Mouse (Mus musculus) erythroid progenitor cell, adult 5-6 weeks (primary cell): ENCODE data around the gene Cyb5r1. TPM values are rescaled to one million over a fixed set of nuclear protein-coding genes. Genes with fewer than 3 reads are reported as not detected.

Experiments
- ATAC-seq: replicated peaks from 2 replicates; pipeline ENCODE4 v1.8.0; 2016; ENCODE audit warnings: moderate number of reproducible peaks, mild to moderate bottlenecking, moderate TSS enrichment, inconsistent platforms; ENCODE audit not compliant: poor library complexity, low FRiP score, severe bottlenecking
- total RNA-seq, 2 experiments: library from RNA; stranded (forward) in 1 of 2; stranded (reverse) in 1 of 2; fragments of 150-400 nt in 1 of 2; fragments of 186-747, 209-891 nt in 1 of 2; gene quantifications; 2 replicates each; pipeline versions ENCODE4 v1.2.3 to v1.2.4; 2015 to 2017; ENCODE audit warnings: low replicate concordance in 2 of 2

The Cyb5r1 gene
- total RNA-seq, 2 experiments from 2014 or later: 12.9 to 39.0 TPM

- ATAC-seq: peak; percentile 87
Observed at GRCm38 (mm10) chr1:134454904-134455824, 49.8 kb downstream of the Cyb5r1 start, which contains the start of gene Klhl12. Klhl12 (plus strand) TSS chr1:134455531.

GRCm38 (mm10) chr1:134456060-134456459, 50.7 kb downstream of the Cyb5r1 start:
- no peak for ATAC-seq

GRCm38 (mm10) chr1:134458139-134458727, 52.9 kb downstream of the Cyb5r1 start:
- no peak for ATAC-seq

- ATAC-seq: peak; percentile 94
Observed at GRCm38 (mm10) chr1:134460294-134461284, 55.2 kb downstream of the Cyb5r1 start.

Other genes with a start within 250 kb of the Cyb5r1 start
- gene Chil1, start 223.4 kb upstream of the Cyb5r1 start, total RNA-seq (2015; ENCODE audit: low replicate concordance): 19.3 and 76.8 TPM in 2 replicates
- 13.9 and 22.5 TPM in 2 replicates for gene Chil1, start 223.4 kb upstream of the Cyb5r1 start, total RNA-seq (2017; ENCODE audit: low replicate concordance)
- gene Mybph, start 212.1 kb upstream of the Cyb5r1 start, total RNA-seq (2015; ENCODE audit: low replicate concordance): not detected in 2 replicates
- 0.39 TPM in 1 of 2 replicates, not detected in the other for gene Mybph, start 212.1 kb upstream of the Cyb5r1 start, total RNA-seq (2017; ENCODE audit: low replicate concordance)
- not detected in 2 replicates for gene Adora1, start 170.1 kb upstream of the Cyb5r1 start, total RNA-seq (2015; ENCODE audit: low replicate concordance)
- not detected in 2 replicates for gene Adora1, start 170.1 kb upstream of the Cyb5r1 start, total RNA-seq (2017; ENCODE audit: low replicate concordance)
- gene Myog, start 115.6 kb upstream of the Cyb5r1 start, total RNA-seq (2015; ENCODE audit: low replicate concordance): not detected in 2 replicates
- gene Myog, start 115.6 kb upstream of the Cyb5r1 start, total RNA-seq (2017; ENCODE audit: low replicate concordance): not detected in 2 replicates
- gene Ppfia4, start 72.6 kb upstream of the Cyb5r1 start, total RNA-seq (2015; ENCODE audit: low replicate concordance): 0.42 and 0.72 TPM in 2 replicates
- 3.0 TPM in 1 of 2 replicates, not detected in the other for gene Ppfia4, start 72.6 kb upstream of the Cyb5r1 start, total RNA-seq (2017; ENCODE audit: low replicate concordance)
- 52.0 and 62.3 TPM in 2 replicates for gene Tmem183a, start 43.6 kb upstream of the Cyb5r1 start, total RNA-seq (2015; ENCODE audit: low replicate concordance)
- gene Tmem183a, start 43.6 kb upstream of the Cyb5r1 start, total RNA-seq (2017; ENCODE audit: low replicate concordance): 72.4 and 84.7 TPM in 2 replicates
- not detected in 2 replicates for gene 4933406M09Rik, start 19.6 kb upstream of the Cyb5r1 start, total RNA-seq (2015; ENCODE audit: low replicate concordance)
- not detected in 2 replicates for gene 4933406M09Rik, start 19.6 kb upstream of the Cyb5r1 start, total RNA-seq (2017; ENCODE audit: low replicate concordance)
- 151 and 153 TPM in 2 replicates for gene Adipor1, start 9.8 kb downstream of the Cyb5r1 start, total RNA-seq (2015; ENCODE audit: low replicate concordance)
- gene Adipor1, start 9.8 kb downstream of the Cyb5r1 start, total RNA-seq (2017; ENCODE audit: low replicate concordance): 114 and 119 TPM in 2 replicates
- 134 TPM in 2 replicates for gene Klhl12, start 50.0 kb downstream of the Cyb5r1 start, total RNA-seq (2015; ENCODE audit: low replicate concordance)
- 126 and 208 TPM in 2 replicates for gene Klhl12, start 50.0 kb downstream of the Cyb5r1 start, total RNA-seq (2017; ENCODE audit: low replicate concordance)
- 15.5 and 18.4 TPM in 2 replicates for gene Rabif, start 89.1 kb downstream of the Cyb5r1 start, total RNA-seq (2015; ENCODE audit: low replicate concordance)
- 3.6 and 11.7 TPM in 2 replicates for gene Rabif, start 89.1 kb downstream of the Cyb5r1 start, total RNA-seq (2017; ENCODE audit: low replicate concordance)
- not detected in 2 replicates for gene Mgat4e, start 144.1 kb downstream of the Cyb5r1 start, total RNA-seq (2015; ENCODE audit: low replicate concordance)
- not detected in 2 replicates for gene Mgat4e, start 144.1 kb downstream of the Cyb5r1 start, total RNA-seq (2017; ENCODE audit: low replicate concordance)
- gene Kdm5b, start 154.6 kb downstream of the Cyb5r1 start, total RNA-seq (2015; ENCODE audit: low replicate concordance): 5.4 and 20.1 TPM in 2 replicates
- 2.2 and 4.1 TPM in 2 replicates for gene Kdm5b, start 154.6 kb downstream of the Cyb5r1 start, total RNA-seq (2017; ENCODE audit: low replicate concordance)
- gene Syt2, start 241.1 kb downstream of the Cyb5r1 start, total RNA-seq (2015; ENCODE audit: low replicate concordance): not detected in 2 replicates
- gene Syt2, start 241.1 kb downstream of the Cyb5r1 start, total RNA-seq (2017; ENCODE audit: low replicate concordance): not detected in 2 replicates